In the genomic region with DNA sequence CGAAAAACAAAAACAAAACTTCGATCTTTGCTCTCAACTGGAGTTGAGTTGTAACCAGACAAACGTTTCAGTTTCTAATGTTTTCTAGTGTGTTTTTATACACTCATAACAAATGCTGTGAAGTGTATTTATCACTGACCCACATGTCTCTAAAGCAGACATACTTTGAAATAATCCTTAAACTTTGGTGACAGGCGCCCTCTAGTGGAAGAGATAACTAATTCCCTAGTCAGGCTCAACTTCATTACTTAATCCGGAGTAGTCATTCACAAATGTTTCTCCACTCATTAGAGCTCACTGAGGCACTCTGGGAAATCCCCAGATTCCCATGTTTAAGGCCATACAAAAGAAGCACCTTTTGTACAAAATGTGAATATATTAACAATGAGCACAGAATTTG, we compare ENCODE assay signal across 8 mouse cellular contexts. TPM values are rescaled to one million over a fixed set of nuclear protein-coding genes. Genes with fewer than 3 reads are reported as not detected.
DNase-seq lines count a peak whose midpoint lies in the region; ATAC-seq and TF ChIP-seq lines count a peak whose summit lies in the region.

No protein-coding gene starts in this region.

- H3K4me3 ChIP-seq in G1E (ENCODE audit: low read depth, low read length), result no peak overlapping the region
- no peak overlapping the region for H3K4me3 ChIP-seq in lung, postnatal 0 days (ENCODE audit: low read depth, low read length)
- H3K4me3 ChIP-seq in forebrain, embryonic 15.5 days, result no peak overlapping the region

- no peaks in the 10 kb centered on the region for H3K36me3 ChIP-seq in G1E (replicated peaks)
- no peaks in the 10 kb centered on the region for H3K36me3 ChIP-seq in lung, postnatal 0 days (ENCODE audit: insufficient read depth, low read length)
- no peaks in the 10 kb centered on the region for H3K36me3 ChIP-seq in forebrain, embryonic 15.5 days

- WGBS in lung, postnatal 0 days, result 31% methylated on average over 5 of the region's 5 CpGs
- 36% methylated on average over 5 of the region's 5 CpGs for WGBS in forebrain, embryonic 15.5 days

- TF ChIP-seq CTCF in G1E (IDR thresholded peaks at IDR 0.05; ENCODE audit: low read depth, low read length), result no peak
- peak; percentile 75 for TF ChIP-seq CTCF in lung, postnatal 0 days (IDR thresholded peaks at IDR 0.05)

- no peak for TF ChIP-seq EP300 in lung, postnatal 0 days (IDR thresholded peaks at IDR 0.05)

- peak; percentile 56 to 79 for DNase-seq in cerebellum, postnatal 10 days
- DNase-seq in cerebellum, adult 11 months, result no peak
- DNase-seq in layer of hippocampus, adult 9-10 months (ENCODE audit: low spot score), result peak; percentile 57
- DNase-seq in layer of hippocampus, postnatal 36 days, result no peak
- DNase-seq in G1E (ENCODE audit: low spot score), result peak; percentile 29
- DNase-seq in lung, postnatal 0 days (ENCODE audit: low spot score), result peak; percentile 82
- no peak for DNase-seq in urinary bladder, adult 18-20 months (ENCODE audit: low spot score in 2 of 2)

- H3K27ac ChIP-seq in lung, postnatal 0 days (ENCODE audit: low read length), result no peak overlapping the region
- H3K27ac ChIP-seq in forebrain, embryonic 15.5 days (replicated peaks), result no peak overlapping the region

- no peaks in the 10 kb centered on the region for H3K4me1 ChIP-seq in G1E (ENCODE audit: insufficient read depth, low read depth, low read length)
- peaks cover 8% of the 10 kb centered on the region; the same call in 1 of the 2 replicates for H3K4me1 ChIP-seq in lung, postnatal 0 days (ENCODE audit: insufficient read depth, low read depth, low read length)
- peaks cover 19% of the 10 kb centered on the region for H3K4me1 ChIP-seq in forebrain, embryonic 15.5 days

- no peak overlapping the region for H3K9ac ChIP-seq in lung, postnatal 0 days (replicated peaks; ENCODE audit: low read depth)
- H3K9ac ChIP-seq in forebrain, embryonic 15.5 days (replicated peaks), result no peak overlapping the region

- ATAC-seq in G1E (ENCODE audit: extremely low read depth, insufficient number of reproducible peaks, low FRiP score, poor library complexity, severe bottlenecking), result no peak
- no peak for ATAC-seq in lung, postnatal 0 days
- ATAC-seq in forebrain, embryonic 15.5 days (replicated peaks), result no peak

- H3K27me3 ChIP-seq in G1E (ENCODE audit: insufficient read depth, low read length), result peaks cover 22% of the 10 kb centered on the region
- H3K27me3 ChIP-seq in lung, postnatal 0 days (replicated peaks; ENCODE audit: insufficient read depth, low read length), result peaks cover 7% of the 10 kb centered on the region
- peaks cover 24% of the 10 kb centered on the region for H3K27me3 ChIP-seq in forebrain, embryonic 15.5 days

- no peaks in the 10 kb centered on the region for H3K9me3 ChIP-seq in G1E (replicated peaks)
- no peaks in the 10 kb centered on the region for H3K9me3 ChIP-seq in lung, postnatal 0 days (ENCODE audit: low read length)
- H3K9me3 ChIP-seq in forebrain, embryonic 15.5 days, result no peaks in the 10 kb centered on the region

- H3K4me2 ChIP-seq in lung, postnatal 0 days (replicated peaks; ENCODE audit: low read depth, low read length), result no peak overlapping the region
- no peak overlapping the region for H3K4me2 ChIP-seq in forebrain, embryonic 15.5 days (replicated peaks)

RNA-seq across cellular contexts. Expression of a gene that starts 4.5 kb away (rescaled TPM):
- total RNA-seq in layer of hippocampus, postnatal 36 days (2021), result 1 to 10 TPM; 6.8 to 8.0 TPM
- 0.45 TPM in 1 of 2 replicates, not detected in the other for total RNA-seq in G1E (2014; fragmentation: Nextera tagmentation)
- total RNA-seq in G1E (2017), result 0.06 and 0.33 TPM in 2 replicates
- polyA plus RNA-seq in G1E (2012), result 0.04 and 0.08 TPM in 2 replicates
- polyA plus RNA-seq in lung, postnatal 0 days (2015; fragmentation: Nextera tagmentation; extraction: Ambion mirVana), result 11.5 and 13.3 TPM in 2 replicates
- 6.1 and 6.4 TPM in 2 replicates for polyA plus RNA-seq in forebrain, embryonic 15.5 days (2015; fragmentation: Nextera tagmentation; extraction: Ambion mirVana)

RNA-seq across cellular contexts. Expression of a gene that starts 36.6 kb away (rescaled TPM):
- 100 to 1,000 TPM; 304 to 337 TPM for total RNA-seq in layer of hippocampus, postnatal 36 days (2021)
- total RNA-seq in G1E (2014; fragmentation: Nextera tagmentation), result 64.5 and 64.9 TPM in 2 replicates
- total RNA-seq in G1E (2017), result 225 and 263 TPM in 2 replicates
- 16.9 and 19.3 TPM in 2 replicates for polyA plus RNA-seq in G1E (2012)
- 593 and 634 TPM in 2 replicates for polyA plus RNA-seq in lung, postnatal 0 days (2015; fragmentation: Nextera tagmentation; extraction: Ambion mirVana)
- polyA plus RNA-seq in forebrain, embryonic 15.5 days (2015; fragmentation: Nextera tagmentation; extraction: Ambion mirVana), result 735 and 754 TPM in 2 replicates

Comparison
In these comparisons a context has a peak if more than half of its experiments do, and no peak if none do; other contexts are left out.
1. DNase-seq: peak in cerebellum, postnatal 10 days (2 of 2), layer of hippocampus, adult 9-10 months (single experiment), G1E (single experiment) and lung, postnatal 0 days (single experiment); none in cerebellum, adult 11 months (single experiment), layer of hippocampus, postnatal 36 days (0 of 2) and urinary bladder, adult 18-20 months (0 of 2).
2. RNA of a gene that starts 36.6 kb away (polyA plus RNA-seq): 735 to 754 TPM in forebrain, embryonic 15.5 days and 593 to 634 TPM in lung, postnatal 0 days; 16.9 to 19.3 TPM in G1E; every median in the first group is over 10 times any median in the second.